Mouse (Mus musculus) embryonic facial prominence, embryonic 14.5 days (tissue): ENCODE measurements around the gene Dnmt3l. TPM values are rescaled to one million over a fixed set of nuclear protein-coding genes. Genes with fewer than 3 reads are reported as not detected.

ENCODE experiments used
- ATAC-seq: fragments of 200-750 bp; cut with Nextera tagmentation; 2 replicates; pipeline ENCODE4 v1.8.0; 2017; ENCODE audit warnings: low read depth, moderate number of reproducible peaks, moderate TSS enrichment
- DNase-seq: peaks from one replicate; pipeline ENCODE4 v3.0.0-alpha.2; 2015; ENCODE audit warnings: low spot score
- H3K27ac ChIP-seq: fragments of 300-500 bp; sonication (generic); replicated peaks from 2 replicates; pipeline ENCODE4 v1.5.1; 2014; ENCODE audit warnings: low read depth, mild to moderate bottlenecking, low read length, moderate library complexity
- H3K27me3 ChIP-seq: fragments of 300-500 bp; sonication (generic); replicated peaks from 2 replicates; pipeline ENCODE4 v1.6.1; 2014; ENCODE audit warnings: low read length; ENCODE audit not compliant: control insufficient read depth, insufficient read depth
- H3K36me3 ChIP-seq: fragments of 300-500 bp; sonication (generic); 2 replicates; pipeline ENCODE4 v1.6.1; 2014; ENCODE audit warnings: low read length, mixed read lengths; ENCODE audit not compliant: control insufficient read depth, insufficient read depth
- H3K4me1 ChIP-seq: fragments of 300-500 bp; sonication (generic); 2 replicates; pipeline ENCODE4 v1.6.1; 2014; ENCODE audit warnings: antibody characterized with exemption, low read length; ENCODE audit not compliant: control insufficient read depth, insufficient read depth
- H3K4me2 ChIP-seq: fragments of 300-500 bp; sonication (generic); 2 replicates; pipeline ENCODE4 v1.6.1; 2014; ENCODE audit warnings: low read depth, mild to moderate bottlenecking, low read length, moderate library complexity, mixed read lengths
- H3K4me3 ChIP-seq: fragments of 300-500 bp; sonication (generic); 2 replicates; pipeline ENCODE4 v1.5.1; 2014; ENCODE audit warnings: low read depth, mild to moderate bottlenecking, low read length
- H3K9ac ChIP-seq: fragments of 300-500 bp; sonication (generic); 2 replicates; pipeline ENCODE4 v1.6.1; 2014; ENCODE audit warnings: low read depth, mild to moderate bottlenecking, low read length, moderate library complexity, mixed read lengths
- H3K9me3 ChIP-seq: fragments of 300-500 bp; sonication (generic); 2 replicates; pipeline ENCODE4 v1.6.1; 2016; ENCODE audit warnings: low read length; ENCODE audit not compliant: control insufficient read depth
- WGBS: fragments of 180-500 bp; shearing (Covaris S2); extraction: QIAGEN DNeasy Blood & Tissue Kit; methylation state at CpG from one replicate; pipeline ENCODE4 v1.1.7; 2014; 5-methylcytosine and 5-hydroxymethylcytosine counted together
- polyA plus RNA-seq: library from polyadenylated mRNA; unstranded; fragments of >200 nt; fragmentation: Nextera tagmentation; extraction: Ambion mirVana; gene quantifications from 2 replicates; pipeline ENCODE4 v1.2.1, GENCODE M21; 2014

Dnmt3l gene
- polyA plus RNA-seq, 1 experiment from 2014 or later, result not detected

DNA sequence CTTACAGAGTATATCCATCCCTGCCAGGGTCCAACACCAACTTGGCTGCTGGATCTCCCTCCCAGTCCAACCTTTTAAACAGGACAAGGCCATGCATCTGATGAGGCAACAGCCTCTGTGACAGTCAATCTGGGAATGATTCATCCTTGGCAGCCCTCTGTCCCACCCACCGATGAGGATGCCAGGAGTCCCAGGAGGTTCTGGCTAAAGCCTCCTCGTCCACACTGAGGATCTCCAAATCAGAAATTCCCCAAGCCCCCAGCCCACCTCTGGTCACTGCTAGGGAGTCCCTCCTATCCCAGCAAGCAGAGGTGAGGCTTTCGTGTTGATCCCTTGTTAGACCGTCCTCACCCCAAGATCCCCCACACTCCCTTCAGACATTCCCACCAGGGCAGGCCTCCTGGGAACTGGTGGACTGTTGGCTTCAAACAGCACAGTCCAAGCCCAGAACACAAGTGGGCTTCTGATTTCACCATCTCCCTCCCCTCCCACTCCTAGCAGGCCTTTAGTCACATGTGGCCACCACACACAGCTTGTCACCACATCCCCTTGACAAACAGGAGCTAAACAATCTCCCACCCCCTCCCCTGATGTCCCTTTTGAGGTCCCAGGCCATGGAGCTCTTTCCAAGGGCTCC, 38.3 kb downstream of the Dnmt3l start:
- H3K27ac ChIP-seq, result no peak overlapping the region
- no peak overlapping the region for H3K4me3 ChIP-seq
- ATAC-seq (no peak), DNase-seq (no peak)
- H3K27me3 ChIP-seq, result no peaks in the 10 kb centered on the region
- no peak overlapping the region for H3K4me2 ChIP-seq
- no peaks in the 10 kb centered on the region for H3K9me3 ChIP-seq
- no peak overlapping the region for H3K9ac ChIP-seq
- WGBS, result 66% methylated on average over 4 of the region's 4 CpGs
- H3K4me1 ChIP-seq, result no peaks in the 10 kb centered on the region; the same call in 1 of the 2 replicates
- no peaks in the 10 kb centered on the region for H3K36me3 ChIP-seq

DNA sequence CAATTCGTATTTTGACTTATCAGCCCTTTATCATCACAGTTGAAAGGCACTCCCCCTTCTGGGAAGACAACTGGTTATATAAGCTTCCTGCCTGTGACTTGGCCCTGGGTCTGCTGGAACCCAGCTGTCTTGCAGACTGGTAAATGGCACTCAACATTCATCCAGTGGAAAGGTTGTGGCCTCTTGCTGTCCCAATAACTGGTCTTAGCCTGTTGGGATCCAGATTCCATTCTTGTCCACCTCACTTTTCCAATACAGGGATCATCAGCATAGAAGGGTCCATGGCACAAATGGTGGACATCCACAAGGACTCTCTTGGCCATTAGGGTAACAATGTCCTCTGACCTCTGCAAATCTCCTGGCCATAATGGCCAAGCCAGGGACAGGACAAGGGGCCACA, 42.3 kb downstream of the Dnmt3l start:
- Histone ChIP-seq H3K27me3 (no peaks in the 10 kb centered on the region), H3K4me1 (no peaks in the 10 kb centered on the region; the same call in 1 of the 2 replicates), H3K4me3 (no peak overlapping the region), H3K9ac (no peak overlapping the region), H3K4me2 (no peak overlapping the region), H3K27ac (no peak overlapping the region), H3K9me3 (no peaks in the 10 kb centered on the region), H3K36me3 (no peaks in the 10 kb centered on the region)
- no peak for ATAC-seq
- WGBS, result 61% methylated on average over 1 of the region's 1 CpGs
- DNase-seq, result no peak

DNA sequence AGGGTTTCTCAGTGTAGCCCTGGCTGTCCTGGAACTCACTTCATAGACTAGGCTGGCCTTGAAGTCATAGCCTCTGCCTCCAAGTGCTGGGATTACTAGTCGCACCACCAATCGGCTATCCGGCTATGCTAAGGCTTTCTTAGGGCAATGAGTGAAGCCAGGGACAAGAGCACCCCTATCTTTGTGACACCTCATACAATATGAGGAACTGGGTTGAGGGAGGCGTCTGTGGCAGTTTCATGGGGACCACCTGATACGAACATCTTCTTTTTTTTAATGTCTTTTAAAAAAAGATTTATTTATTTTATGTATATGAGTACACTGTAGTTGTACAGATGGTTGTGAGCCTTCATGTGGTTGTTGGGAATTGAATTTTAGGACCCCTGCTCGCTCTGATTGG, 44.0 kb downstream of the Dnmt3l start:
- no peak overlapping the region for H3K4me3 ChIP-seq
- H3K36me3 ChIP-seq, result no peaks in the 10 kb centered on the region
- no peak overlapping the region for H3K27ac ChIP-seq
- no peak overlapping the region for H3K9ac ChIP-seq
- WGBS, result 91% methylated on average over 6 of the region's 6 CpGs
- H3K4me1 ChIP-seq, result no peaks in the 10 kb centered on the region
- DNase-seq, result no peak
- H3K4me2 ChIP-seq, result no peak overlapping the region
- no peak for ATAC-seq
- no peaks in the 10 kb centered on the region for H3K27me3 ChIP-seq
- H3K9me3 ChIP-seq, result no peaks in the 10 kb centered on the region

DNA sequence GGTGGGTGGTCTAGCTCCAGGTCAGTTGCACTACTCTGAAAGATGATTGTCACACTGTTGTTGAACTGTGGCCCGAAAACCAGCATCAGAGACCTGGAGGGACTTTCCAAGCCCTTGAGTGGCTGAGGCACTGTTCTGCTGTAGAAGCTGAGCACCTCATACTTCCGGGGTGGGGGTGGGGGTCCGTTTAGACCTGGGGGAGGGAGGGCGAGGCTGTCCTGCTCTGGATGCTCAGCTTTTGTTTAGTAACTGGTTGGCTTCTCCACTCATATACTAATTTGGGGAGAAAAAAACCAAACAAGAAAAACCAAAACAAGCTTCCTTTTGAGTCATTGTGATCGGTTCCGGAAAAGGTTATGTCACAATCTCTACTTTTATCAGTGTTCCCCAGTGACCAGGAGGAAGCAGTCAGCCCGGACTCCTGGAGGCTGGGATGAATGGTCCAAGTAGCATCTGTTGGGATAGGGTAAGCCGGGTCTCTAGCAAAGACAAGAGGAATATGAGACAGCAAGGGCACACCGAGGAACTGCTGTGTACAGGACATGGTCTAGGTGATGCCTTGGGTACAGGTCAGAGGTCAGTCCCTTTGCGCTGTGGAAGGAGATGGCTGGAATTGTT, 44.8 kb downstream of the Dnmt3l start:
- Histone ChIP-seq H3K9ac (no peak overlapping the region), H3K36me3 (no peaks in the 10 kb centered on the region), H3K27me3 (no peaks in the 10 kb centered on the region), H3K4me2 (no peak overlapping the region), H3K4me1 (no peaks in the 10 kb centered on the region), H3K4me3 (no peak overlapping the region), H3K9me3 (no peaks in the 10 kb centered on the region), H3K27ac (no peak overlapping the region)
- no peak for ATAC-seq
- 82% methylated on average over 10 of the region's 10 CpGs for WGBS
- DNase-seq, result no peak

DNA sequence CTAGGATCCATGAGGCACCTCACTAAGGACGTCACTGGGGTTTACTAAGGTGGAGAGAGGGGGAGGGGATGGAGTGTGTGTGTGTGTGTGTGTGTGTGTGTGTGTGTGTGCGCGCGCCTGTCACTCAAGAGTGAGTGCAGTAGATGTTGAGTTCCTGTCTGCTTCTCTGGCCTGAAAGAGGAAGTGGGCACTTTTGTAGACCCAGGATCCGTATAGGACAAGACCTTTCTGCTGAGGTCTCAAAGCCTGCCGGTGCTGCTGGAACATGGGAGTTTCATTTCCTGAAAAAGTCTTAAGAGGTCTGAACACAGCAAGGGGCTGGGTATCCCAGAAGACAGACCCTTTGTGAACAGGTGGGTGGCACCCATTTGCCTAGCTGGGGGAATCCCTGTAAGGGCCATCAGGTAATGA, 45.4 kb downstream of the Dnmt3l start:
- Histone ChIP-seq H3K4me3 (no peak overlapping the region), H3K4me2 (no peak overlapping the region), H3K9me3 (no peaks in the 10 kb centered on the region), H3K4me1 (no peaks in the 10 kb centered on the region), H3K27ac (no peak overlapping the region), H3K27me3 (no peaks in the 10 kb centered on the region), H3K9ac (no peak overlapping the region), H3K36me3 (no peaks in the 10 kb centered on the region)
- ATAC-seq (no peak), DNase-seq (no peak)
- WGBS, result 58% methylated on average over 3 of the region's 6 CpGs

DNA sequence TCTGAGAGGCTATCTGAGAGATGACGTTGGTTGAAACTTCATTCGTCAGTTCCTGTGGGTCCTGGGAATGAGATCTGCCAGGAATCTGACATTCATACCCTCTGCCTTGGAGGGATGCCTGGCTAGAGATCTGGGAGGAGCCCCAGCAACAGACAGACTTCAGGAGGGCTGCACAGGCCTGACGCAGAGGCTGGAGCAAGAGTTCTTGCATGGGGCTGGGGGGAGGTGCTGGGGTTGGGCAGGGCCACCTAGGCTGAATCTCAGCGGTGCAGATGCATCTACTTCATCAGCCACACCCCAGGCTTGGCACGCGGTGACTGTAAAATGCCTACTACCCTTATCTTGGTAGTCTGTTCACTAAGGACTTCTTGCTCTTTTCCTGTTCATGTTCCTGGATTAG, 48.5 kb downstream of the Dnmt3l start:
- H3K27ac ChIP-seq, result no peak overlapping the region
- no peak overlapping the region for H3K4me2 ChIP-seq
- H3K9me3 ChIP-seq, result no peaks in the 10 kb centered on the region
- DNase-seq (no peak), ATAC-seq (no peak)
- H3K4me1 ChIP-seq, result no peaks in the 10 kb centered on the region
- 46% methylated on average over 6 of the region's 6 CpGs for WGBS
- H3K36me3 ChIP-seq, result no peaks in the 10 kb centered on the region
- H3K4me3 ChIP-seq, result no peak overlapping the region
- H3K27me3 ChIP-seq, result no peaks in the 10 kb centered on the region
- H3K9ac ChIP-seq, result no peak overlapping the region

DNA sequence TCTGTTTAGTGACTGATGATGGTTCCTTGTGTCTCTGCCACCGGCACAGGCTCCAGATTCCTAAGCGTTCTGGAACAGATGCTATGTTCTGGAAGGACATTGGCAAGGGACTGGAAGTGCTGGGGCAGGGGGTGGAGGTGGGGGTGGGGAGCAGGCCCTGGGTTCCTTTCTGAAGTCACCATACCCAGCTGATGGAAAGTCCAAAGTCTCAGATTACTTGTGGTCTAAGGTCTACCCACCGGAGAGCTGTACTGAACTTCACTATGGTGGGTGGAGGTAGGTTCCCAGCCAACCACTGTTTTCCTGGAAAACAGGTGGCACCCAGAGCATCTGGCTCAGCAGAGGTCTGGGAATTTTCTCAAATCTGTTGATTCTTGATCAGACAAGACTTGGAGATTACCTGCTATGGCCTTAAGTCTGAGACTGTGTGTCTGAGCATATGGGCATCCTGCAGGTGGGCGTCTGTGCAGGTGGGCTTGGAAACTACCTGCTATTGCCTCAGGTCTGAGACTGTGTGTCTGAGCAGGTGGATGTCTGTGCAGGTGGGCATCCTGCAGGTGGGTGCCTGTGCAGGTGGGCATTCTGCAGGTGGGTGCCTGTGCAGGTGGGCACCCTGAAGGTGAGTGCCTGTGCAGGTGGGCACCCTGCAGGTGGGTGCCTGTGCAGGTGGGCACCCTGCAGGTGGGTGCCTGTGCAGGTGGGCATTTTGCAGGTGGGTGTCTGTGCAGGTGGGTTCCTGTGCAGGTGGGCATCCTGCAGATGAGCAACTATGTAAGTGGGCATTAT, 49.2 kb downstream of the Dnmt3l start:
- DNase-seq (no peak), ATAC-seq (no peak)
- no peaks in the 10 kb centered on the region for H3K9me3 ChIP-seq
- H3K27me3 ChIP-seq, result no peaks in the 10 kb centered on the region
- no peak overlapping the region for H3K27ac ChIP-seq
- WGBS, result 72% methylated on average over 4 of the region's 4 CpGs
- H3K9ac ChIP-seq, result no peak overlapping the region
- no peaks in the 10 kb centered on the region for H3K36me3 ChIP-seq
- H3K4me3 ChIP-seq, result no peak overlapping the region
- H3K4me2 ChIP-seq, result no peak overlapping the region
- no peaks in the 10 kb centered on the region for H3K4me1 ChIP-seq

DNA sequence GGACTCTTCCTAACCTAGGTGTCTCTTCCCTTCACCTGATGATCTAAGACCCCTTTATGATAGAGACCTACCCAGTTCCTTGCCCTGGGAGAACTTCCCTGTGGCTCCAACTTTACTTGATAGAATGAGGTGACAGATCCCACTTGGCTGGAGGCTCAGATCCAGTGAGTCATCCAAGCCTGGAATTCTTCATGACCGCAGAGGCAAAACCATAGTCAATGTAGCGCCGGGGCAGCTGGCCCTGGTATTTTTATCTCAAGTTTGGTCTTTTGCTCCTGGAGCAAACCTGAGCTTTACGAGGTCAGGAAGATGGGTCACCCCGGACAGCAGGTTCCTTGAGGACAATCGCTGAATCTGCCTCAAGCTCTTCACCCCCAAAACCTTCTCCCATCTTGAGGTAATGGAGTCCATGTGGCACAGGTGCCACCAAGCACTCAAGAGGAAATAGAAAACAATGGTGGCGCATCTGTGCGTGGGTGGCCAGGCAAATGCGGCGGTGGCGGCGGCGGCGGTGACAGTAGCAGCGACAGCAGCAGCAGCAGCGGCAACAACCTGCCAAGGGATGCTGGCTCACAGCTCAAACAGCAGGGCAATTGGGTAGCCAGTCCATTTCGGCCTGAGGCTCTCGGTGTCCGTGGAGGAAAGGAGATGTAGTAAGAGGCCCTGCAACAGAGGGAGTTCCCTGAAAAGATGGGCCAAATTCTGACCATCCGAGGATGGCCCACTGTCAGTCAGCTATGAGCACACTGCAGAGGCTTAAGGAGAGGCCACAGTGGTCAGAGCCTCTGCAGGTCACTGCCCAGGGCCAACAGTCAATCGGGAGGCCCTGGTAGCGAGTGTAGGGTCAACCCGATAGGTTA, 50.3 kb downstream of the Dnmt3l start:
- DNase-seq (no peak), ATAC-seq (no peak)
- H3K36me3 ChIP-seq, result no peaks in the 10 kb centered on the region
- no peak overlapping the region for H3K4me2 ChIP-seq
- no peak overlapping the region for H3K4me3 ChIP-seq
- no peaks in the 10 kb centered on the region for H3K27me3 ChIP-seq
- H3K27ac ChIP-seq, result no peak overlapping the region
- no peaks in the 10 kb centered on the region for H3K9me3 ChIP-seq
- H3K4me1 ChIP-seq, result no peaks in the 10 kb centered on the region
- H3K9ac ChIP-seq, result no peak overlapping the region
- 88% methylated on average over 23 of the region's 23 CpGs for WGBS
